Mouse (Mus musculus): ENCODE measurements around the gene Dcpp2.
"Not testable (repeated sequence)": the region's sequence is repeated elsewhere in the genome, so short reads cannot be mapped to it uniquely, and the experiment has no call there.

Dcpp2 gene

GRCm38 (mm10) chr17:23931157-23931556 lies 50.5 kb downstream of the Dcpp2 start:
- peak; percentile 62 for DNase-seq (ENCODE audit: low read depth)

DNA sequence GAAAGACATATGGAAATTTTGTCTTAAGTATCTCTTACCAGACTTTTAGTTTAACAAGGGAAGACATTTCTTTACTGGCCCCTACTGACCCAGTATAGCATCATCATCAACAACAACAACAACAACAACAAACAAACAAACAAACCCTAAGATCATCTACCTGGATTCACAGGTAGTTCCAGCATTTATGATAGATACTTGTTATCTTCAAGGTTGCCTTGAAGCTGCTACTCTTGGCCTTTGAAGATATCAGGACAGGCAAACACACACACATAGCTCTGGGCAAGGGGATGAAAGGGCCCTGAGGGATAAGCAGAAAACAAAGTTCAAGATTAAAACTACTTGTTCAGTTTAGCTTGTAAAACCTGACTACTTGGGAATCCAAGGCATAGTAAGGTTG lies 60.7 kb downstream of the Dcpp2 start, which contains the start of gene Sbp:
Gene Sbp (plus strand): TSS at position 301 of the 400 bp plus-strand sequence.
- DNase-seq (ENCODE audit: low read depth), result no peak

GRCm38 (mm10) chr17:23947486-23947885 lies 66.8 kb downstream of the Dcpp2 start:
- DNase-seq (ENCODE audit: low read depth), result not testable (repeated sequence)

DNA sequence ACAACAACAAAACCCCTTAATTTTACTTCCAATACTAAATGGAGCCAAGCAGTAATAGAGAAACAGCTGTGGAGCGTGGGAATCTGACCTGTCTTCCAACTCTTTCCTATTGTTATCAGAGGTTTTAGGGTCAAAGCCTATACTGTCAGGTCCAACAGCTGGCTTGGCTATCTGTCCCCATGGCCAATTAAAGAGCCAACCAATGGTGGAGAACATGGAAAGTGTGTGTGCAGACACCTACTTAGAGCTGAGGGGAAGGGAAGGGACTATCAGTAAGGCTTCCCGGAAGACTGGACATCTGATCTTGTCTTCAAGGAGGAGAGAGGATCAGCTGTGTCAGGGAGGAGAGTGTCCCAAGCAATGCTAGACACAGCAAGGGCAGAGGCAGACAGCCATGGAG lies 68.4 kb downstream of the Dcpp2 start:
- DNase-seq (ENCODE audit: low read depth), result no peak

Data from 416B (cell line).